Mouse (Mus musculus) fibroblast of lung, adult 2 months (primary cell): ENCODE results near the gene Tmem37.

Experiments used
- DNase-seq: peaks from one replicate; pipeline ENCODE4 v3.0.0-alpha.2; 2011; ENCODE audit warnings: low read depth

Tmem37 gene

GRCm38 (mm10) chr1:120073519-120074306, at the start of gene Tmem37:
Gene Tmem37 (minus strand): TSS chr1:120074074.
- no peak for DNase-seq

DNA sequence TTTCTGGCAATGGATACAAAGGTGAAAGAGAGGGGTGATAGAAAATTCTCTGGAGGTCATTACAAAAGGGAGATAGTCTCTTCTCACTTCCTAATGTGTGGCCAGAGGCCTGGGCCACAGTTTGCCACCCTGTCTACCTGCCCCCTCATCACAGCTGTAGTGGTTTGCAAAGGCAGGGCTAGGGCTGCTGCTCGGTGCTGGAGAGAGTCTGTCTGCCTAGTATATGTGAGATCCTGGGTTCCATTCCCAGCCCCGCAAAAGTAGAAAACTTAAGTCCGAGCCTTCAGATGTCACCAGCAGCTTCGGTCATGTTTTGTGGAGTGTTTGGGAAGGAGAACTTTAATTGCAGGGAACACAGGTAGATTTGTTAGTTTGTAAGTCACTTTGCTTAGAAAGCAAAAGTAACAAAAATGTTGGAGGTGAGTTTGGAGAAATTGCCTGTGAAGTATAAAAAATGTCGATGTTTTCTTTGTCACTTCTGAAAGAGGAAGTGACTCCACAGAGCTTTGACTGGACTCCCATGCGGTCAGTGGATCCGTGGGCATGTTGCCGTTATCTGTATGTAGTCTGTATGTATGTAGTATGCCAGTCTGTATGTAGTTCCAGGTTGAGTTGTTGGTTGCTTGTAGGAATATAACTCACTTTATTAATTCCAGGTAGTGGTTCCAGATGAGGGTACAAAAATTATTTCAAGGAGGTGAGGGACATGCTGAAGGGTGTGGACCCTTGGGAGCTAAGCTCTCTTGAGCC, 48.9 kb upstream of the Tmem37 start:
- DNase-seq: no peak

GRCm38 (mm10) chr1:120121930-120122530, 48.2 kb upstream of the Tmem37 start:
- DNase-seq: no peak

DNA sequence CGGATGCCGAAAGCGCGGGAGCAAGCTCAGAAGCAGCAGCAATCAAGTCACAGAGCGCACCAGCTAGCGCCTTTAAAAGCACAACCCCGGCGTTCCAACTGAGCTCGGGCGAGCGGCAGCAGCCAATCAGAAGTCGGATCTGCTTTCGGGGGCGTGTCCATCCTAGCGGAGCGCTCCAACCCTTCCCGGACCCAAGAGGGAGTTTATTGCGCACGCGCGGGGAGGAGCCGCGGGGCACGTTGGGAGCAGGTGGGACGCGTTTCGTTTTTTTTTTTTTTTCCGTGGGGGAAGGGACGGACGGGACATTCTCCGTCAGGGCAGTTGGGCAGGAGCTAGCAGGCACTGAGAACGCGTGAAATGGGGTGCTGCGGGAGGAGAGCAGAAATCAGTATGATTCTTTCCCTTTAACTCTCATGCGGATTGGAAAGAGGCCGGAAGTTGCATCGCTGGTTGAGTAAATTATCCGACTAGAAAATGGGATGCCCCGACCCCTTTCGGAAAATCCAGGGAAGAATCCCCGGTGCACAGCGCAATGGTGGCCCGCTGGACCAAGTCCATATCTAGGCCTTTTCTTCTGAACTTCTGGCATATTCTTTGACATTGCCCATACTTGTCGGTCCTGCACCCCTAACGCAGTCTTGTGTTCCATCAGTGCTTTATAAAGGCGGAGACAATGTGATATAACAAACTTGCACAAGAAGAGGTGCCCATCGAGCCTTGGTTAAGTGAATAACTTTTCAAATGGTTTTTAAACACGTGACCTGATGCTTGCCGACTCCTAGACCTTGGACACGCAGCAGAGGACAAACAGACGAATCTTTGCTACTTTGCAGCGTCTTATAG, 47.3 kb upstream of the Tmem37 start, which contains the start of the genes Dbi and 3110009E18Rik:
Gene Dbi (minus strand): TSS at position 110 of the 843 bp plus-strand sequence.
Gene 3110009E18Rik (plus strand): TSS at position 219 of the 843 bp plus-strand sequence.
- DNase-seq: peak; percentile 96

- peak; percentile 49 for DNase-seq
Observed at GRCm38 (mm10) chr1:120120141-120120968, 46.5 kb upstream of the Tmem37 start.

- DNase-seq: no peak
Observed at GRCm38 (mm10) chr1:120119389-120119788, 45.5 kb upstream of the Tmem37 start.

DNA sequence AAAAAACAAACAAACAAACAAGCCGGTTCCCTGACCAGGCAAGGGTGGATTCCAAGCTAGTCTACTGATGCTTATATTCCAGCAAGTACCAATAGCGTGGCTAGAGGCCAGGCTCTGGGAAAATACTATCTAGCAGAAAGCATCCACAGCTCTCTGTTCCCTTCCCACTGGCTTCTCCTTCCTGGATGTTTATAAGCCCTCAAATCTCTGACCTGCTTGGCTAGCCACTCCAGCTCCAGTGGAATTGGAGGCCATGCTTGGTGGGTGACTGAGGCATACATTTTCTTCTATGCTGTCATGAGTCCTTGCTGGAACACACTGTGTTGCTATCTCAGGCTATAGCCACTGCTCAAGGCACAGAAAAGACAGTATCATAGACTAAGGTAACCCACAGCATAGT, 45.0 kb upstream of the Tmem37 start:
- no peak for DNase-seq

DNA sequence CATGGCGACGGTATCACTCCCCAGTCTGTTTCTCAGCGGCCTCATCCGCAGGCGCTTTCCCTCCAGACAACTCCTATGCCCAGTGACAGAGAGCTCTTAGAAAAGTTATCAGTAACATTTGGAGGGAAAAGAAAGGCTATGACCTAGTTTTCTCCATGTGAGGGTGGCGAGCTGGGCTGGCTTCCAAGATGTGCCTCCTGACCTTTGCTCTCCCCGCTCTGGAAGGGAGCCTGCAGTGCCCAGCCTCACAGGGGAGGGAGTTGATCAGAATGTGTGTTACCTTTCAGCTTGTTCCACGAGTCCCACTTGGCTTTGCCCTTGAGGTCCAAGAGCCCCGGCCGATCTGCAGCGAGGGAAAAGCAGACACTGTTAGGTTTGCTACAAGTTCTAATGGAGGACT, 42.2 kb upstream of the Tmem37 start:
- no peak for DNase-seq

DNA sequence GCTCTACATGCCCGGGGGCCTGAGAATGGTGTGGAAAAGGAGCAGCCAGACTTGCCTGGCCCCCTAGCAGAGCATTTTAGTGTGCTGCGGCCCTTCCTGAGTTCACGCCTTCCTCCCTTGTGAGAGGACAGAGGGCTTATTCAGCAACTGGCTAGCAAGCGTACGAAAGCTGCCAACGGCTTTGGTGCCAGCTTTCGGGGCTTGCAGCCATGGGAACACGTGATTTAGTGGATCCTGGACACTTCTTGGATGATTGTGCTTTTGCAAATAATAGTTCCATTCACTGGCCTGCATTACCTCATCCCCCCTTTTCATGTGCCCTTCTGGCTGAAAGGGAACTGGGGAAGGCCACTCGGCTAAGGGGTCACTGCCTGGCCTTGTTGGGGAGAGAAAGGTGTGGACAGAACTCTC, 41.8 kb upstream of the Tmem37 start:
- DNase-seq: peak; percentile 96

- DNase-seq: peak; percentile 60
Observed at GRCm38 (mm10) chr1:120112251-120113187, 38.6 kb upstream of the Tmem37 start.

- no peak for DNase-seq
Observed at GRCm38 (mm10) chr1:120111766-120112165, 37.9 kb upstream of the Tmem37 start.

DNA sequence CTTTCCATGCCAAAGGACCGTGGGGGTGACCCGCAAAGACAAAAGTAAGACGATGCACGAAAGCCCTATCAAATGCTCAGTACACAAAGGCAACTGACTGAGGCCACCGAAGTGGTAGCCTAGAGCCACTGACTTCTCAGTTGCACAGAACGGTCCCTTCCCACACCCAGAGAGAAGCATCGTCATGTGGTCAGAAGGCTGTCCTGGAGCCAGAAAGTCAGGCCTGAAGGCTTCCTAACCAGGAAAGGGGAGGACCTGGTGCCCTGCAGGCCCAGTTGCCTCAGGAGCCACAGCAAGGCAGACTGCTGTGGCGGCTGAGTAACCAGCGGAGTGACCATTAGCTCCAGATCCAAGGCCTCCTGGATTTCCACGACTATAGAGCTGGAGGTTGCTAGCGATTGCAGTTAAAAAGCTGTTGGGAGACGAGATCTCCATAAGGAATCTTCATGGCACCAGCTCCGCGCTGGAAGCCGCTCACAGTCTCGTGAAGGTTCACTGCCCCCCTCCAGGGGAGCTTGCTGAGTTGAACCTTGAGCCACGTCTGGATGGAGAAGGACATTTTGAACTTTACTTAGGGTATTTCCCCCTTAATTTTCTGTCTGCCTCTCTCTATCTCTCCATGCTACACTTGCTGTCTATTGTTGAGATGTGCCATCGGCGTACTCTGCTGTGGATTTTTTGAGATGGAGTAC, 36.0 kb upstream of the Tmem37 start:
- no peak for DNase-seq

GRCm38 (mm10) chr1:120105556-120105959, 31.7 kb upstream of the Tmem37 start:
- no peak for DNase-seq

GRCm38 (mm10) chr1:120101227-120101609, 27.3 kb upstream of the Tmem37 start:
- DNase-seq: no peak

DNA sequence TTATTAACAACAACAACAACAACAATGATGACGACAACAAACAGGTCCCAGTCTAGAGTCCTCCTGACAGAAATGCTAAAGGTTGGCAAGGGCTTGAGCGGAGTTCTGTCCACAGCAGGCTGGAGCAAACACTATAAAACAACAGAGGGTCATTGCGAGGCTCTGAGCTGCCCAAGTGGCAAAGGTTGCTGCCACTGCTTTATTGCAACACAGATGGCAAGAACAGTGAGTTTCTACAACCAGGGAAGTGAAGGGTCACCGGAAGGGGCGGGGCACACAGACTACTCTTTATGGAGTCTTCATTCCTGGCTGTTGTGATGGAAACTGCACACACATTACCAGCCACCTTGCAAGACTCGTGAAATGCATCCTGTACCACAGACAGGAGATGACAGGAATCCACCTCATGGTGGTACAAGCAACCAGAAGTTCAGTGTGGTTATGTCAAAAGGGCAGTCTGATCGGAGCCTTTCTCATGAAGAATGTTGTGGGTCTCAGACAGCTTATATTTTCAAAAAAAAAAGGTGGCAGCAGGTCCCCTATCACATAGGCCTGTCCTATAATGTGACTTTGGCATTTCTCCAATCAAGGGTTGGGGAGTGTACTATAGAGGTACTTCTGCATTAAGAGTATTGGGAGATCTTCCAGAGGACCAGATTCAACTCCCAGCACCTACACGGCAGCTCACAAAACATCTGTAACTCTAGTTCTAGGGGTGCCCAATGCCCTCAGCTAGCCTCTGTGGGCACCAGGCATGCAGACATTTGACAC, 26.8 kb upstream of the Tmem37 start:
- DNase-seq: no peak

- no peak for DNase-seq
Observed at GRCm38 (mm10) chr1:120099483-120099882, 25.6 kb upstream of the Tmem37 start.

DNA sequence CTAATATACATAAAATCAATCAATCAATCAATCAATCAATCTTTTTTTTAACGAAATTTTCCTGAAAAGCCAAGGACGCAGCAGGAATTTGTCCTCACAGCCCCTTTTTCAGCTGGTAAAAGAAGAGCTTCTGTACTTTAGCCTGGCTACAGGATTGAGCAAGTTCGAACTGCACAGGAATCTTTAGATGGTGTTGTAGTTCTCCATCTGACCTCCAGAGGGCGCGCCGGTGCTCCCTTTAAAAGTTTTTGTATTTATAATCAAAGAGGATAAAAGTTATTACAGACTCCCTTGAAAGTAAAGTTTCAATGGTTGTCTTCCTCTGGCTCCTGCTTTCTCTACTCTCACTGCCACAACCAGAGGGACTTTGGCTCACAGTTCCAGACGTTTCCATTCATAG, 24.5 kb upstream of the Tmem37 start:
- DNase-seq: peak; percentile 58

GRCm38 (mm10) chr1:120094920-120095319, 21.0 kb upstream of the Tmem37 start:
- no peak for DNase-seq
